ENCODE assay signal across 9 mouse cellular contexts in genomic region chr7:73771384-73772274, GRCm38 (mm10). TPM values are rescaled to one million over a fixed set of nuclear protein-coding genes. Genes with fewer than 3 reads are reported as not detected.
DNase-seq lines count a peak whose midpoint lies in the region; ATAC-seq and TF ChIP-seq lines count a peak whose summit lies in the region.
"Had no signal": no experiment of that assay in that cellular context is flagged by ENCODE, and none has a peak within 500 bp of the region (broad histone marks: within the 10 kb centered on the region; RNA-seq: fewer than 3 reads in every experiment).

No protein-coding gene starts in this region.

- in situ Hi-C loops in ES-E14 (cut with MboI; ENCODE audit: low sequenced_read_pairs in 2 of 2, unreplicated experiment in 2 of 2), result no loop called here

- intact Hi-C loops in heart, adult 2 months (cut with DNase I), result loop anchor here (5.0 kb wide), 1 partner anchor 36 kb away; no protein-coding TSS in a partner anchor

- 16% methylated on average over 19 of the region's 19 CpGs for WGBS in heart, adult 2 months
- WGBS in intestine, postnatal 0 days, result 56% methylated on average over 19 of the region's 19 CpGs
- WGBS in midbrain, postnatal 0 days, result 42% methylated on average over 19 of the region's 19 CpGs

- H3K36me3 ChIP-seq in heart, adult 2 months (ENCODE audit: control insufficient read depth, insufficient read depth, low read length), result peaks cover 9% of the 10 kb centered on the region
- H3K36me3 ChIP-seq in ES-E14 (ENCODE audit: control insufficient read depth, insufficient read depth, low read length, poor library complexity, severe bottlenecking), result no peaks in the 10 kb centered on the region
- H3K36me3 ChIP-seq in intestine, postnatal 0 days (ENCODE audit: control insufficient read depth, insufficient read depth), result no peaks in the 10 kb centered on the region
- H3K36me3 ChIP-seq in midbrain, postnatal 0 days (ENCODE audit: insufficient read depth, low read length), result peaks cover 10% of the 10 kb centered on the region; the same call in 1 of the 2 replicates

- peak; percentile 38 for TF ChIP-seq CTCF in heart, adult 2 months (IDR thresholded peaks at IDR 0.05)
- TF ChIP-seq CTCF in intestine, postnatal 0 days (IDR thresholded peaks at IDR 0.05; ENCODE audit: low read depth), result peak; percentile 25
- TF ChIP-seq CTCF in midbrain, postnatal 0 days (IDR thresholded peaks at IDR 0.05), result peak; percentile 53

- H3K9me3 ChIP-seq in ES-E14 (ENCODE audit: control insufficient read depth, insufficient read depth, low read depth, low read length), result no peaks in the 10 kb centered on the region
- H3K9me3 ChIP-seq in intestine, postnatal 0 days (ENCODE audit: control insufficient read depth), result no peaks in the 10 kb centered on the region
- no peaks in the 10 kb centered on the region for H3K9me3 ChIP-seq in midbrain, postnatal 0 days (ENCODE audit: low read length)
- H3K9me3 ChIP-seq: limb, embryonic 12.5 days had no signal

- no peak overlapping the region for H3K9ac ChIP-seq in heart, adult 2 months (ENCODE audit: low read depth, low read length)
- no peak overlapping the region for H3K9ac ChIP-seq in ES-E14 (ENCODE audit: insufficient read depth, low read depth, low read length, poor library complexity, severe bottlenecking)
- H3K9ac ChIP-seq in intestine, postnatal 0 days (ENCODE audit: low read depth, low read length), result no peak overlapping the region
- no peak overlapping the region for H3K9ac ChIP-seq in midbrain, postnatal 0 days (replicated peaks; ENCODE audit: low read length, poor library complexity, severe bottlenecking)
- H3K9ac ChIP-seq: limb, embryonic 12.5 days had no signal

- H3K4me2 ChIP-seq in intestine, postnatal 0 days (replicated peaks; ENCODE audit: low read depth), result no peak overlapping the region
- 0 out of 2 replicates have a peak overlapping the region, but pooled peaks have one; percentile 3 for H3K4me2 ChIP-seq in midbrain, postnatal 0 days (ENCODE audit: low read depth, low read length, poor library complexity, severe bottlenecking)
- H3K4me2 ChIP-seq: limb, embryonic 12.5 days had no signal

- H3K4me3 ChIP-seq in heart, adult 2 months, result no peak overlapping the region
- H3K4me3 ChIP-seq in ES-E14 (ENCODE audit: insufficient read depth in 1 of 2, low read depth in 1 of 2, low read length in 2 of 2, poor library complexity in 1 of 2, severe bottlenecking in 1 of 2), result peak overlapping the region in 1 of 2 experiments; percentile 15; a peak in 1 of 4 replicates
- H3K4me3 ChIP-seq in intestine, postnatal 0 days (ENCODE audit: low read depth, low read length), result no peak overlapping the region
- no peak overlapping the region for H3K4me3 ChIP-seq in midbrain, postnatal 0 days (ENCODE audit: low read depth, low read length)
- H3K4me3 ChIP-seq: limb, embryonic 12.5 days had no signal

- no peak for TF ChIP-seq EP300 in heart, adult 2 months (IDR thresholded peaks at IDR 0.05; ENCODE audit: insufficient read depth, low read depth, low read length)

- DNase-seq in heart, adult 2 months, result peak in 1 of 2 experiments; percentile 20
- no peak for DNase-seq in heart, adult 9 months (ENCODE audit: low spot score in 2 of 2)
- DNase-seq in ES-E14 (ENCODE audit: low read depth, low spot score), result no peak
- DNase-seq in midbrain, postnatal 0 days (ENCODE audit: low spot score), result peak; percentile 65
- DNase-seq in gastrocnemius, postnatal 25 days, result no peak

- ATAC-seq in erythroid progenitor cell, adult 5-6 weeks (replicated peaks; ENCODE audit: low FRiP score, poor library complexity, severe bottlenecking), result peak; percentile 66
- no peak for ATAC-seq in intestine, postnatal 0 days
- no peak for ATAC-seq in midbrain, postnatal 0 days (ENCODE audit: low FRiP score)
- no peak for ATAC-seq in monocyte, adult 5-6 weeks (replicated peaks; ENCODE audit: insufficient number of reproducible peaks, low FRiP score, low TSS enrichment, poor library complexity, severe bottlenecking)

- peak overlapping the region; percentile 71 for H3K27ac ChIP-seq in heart, adult 2 months
- no peak overlapping the region for H3K27ac ChIP-seq in ES-E14 (ENCODE audit: insufficient read depth, low read depth, low read length, poor library complexity, severe bottlenecking)
- H3K27ac ChIP-seq in intestine, postnatal 0 days (ENCODE audit: low read depth, low read length), result no peak overlapping the region
- H3K27ac ChIP-seq in midbrain, postnatal 0 days (ENCODE audit: low read depth, low read length), result no peak overlapping the region
- H3K27ac ChIP-seq: limb, embryonic 12.5 days had no signal

- H3K4me1 ChIP-seq in heart, adult 2 months (ENCODE audit: control insufficient read depth, insufficient read depth, low read length), result peaks cover 11% of the 10 kb centered on the region
- H3K4me1 ChIP-seq in ES-E14 (ENCODE audit: control insufficient read depth in 2 of 2, insufficient read depth in 2 of 2, low read length in 2 of 2, poor library complexity in 1 of 2), result no peaks in the 10 kb centered on the region; a peak in 1 of 4 replicates
- no peaks in the 10 kb centered on the region for H3K4me1 ChIP-seq in intestine, postnatal 0 days (replicated peaks; ENCODE audit: control insufficient read depth, insufficient read depth, low read length)
- no peaks in the 10 kb centered on the region for H3K4me1 ChIP-seq in midbrain, postnatal 0 days (ENCODE audit: insufficient read depth, low read length)

- H3K27me3 ChIP-seq in heart, adult 2 months (ENCODE audit: control insufficient read depth, insufficient read depth, low read length), result no peaks in the 10 kb centered on the region
- no peaks in the 10 kb centered on the region for H3K27me3 ChIP-seq in intestine, postnatal 0 days (replicated peaks; ENCODE audit: control insufficient read depth, insufficient read depth, low read length)
- no peaks in the 10 kb centered on the region for H3K27me3 ChIP-seq in midbrain, postnatal 0 days (ENCODE audit: insufficient read depth, low read length)
- H3K27me3 ChIP-seq: limb, embryonic 12.5 days had no signal

- TF ChIP-seq POLR2A in heart, adult 2 months (IDR thresholded peaks at IDR 0.05; ENCODE audit: insufficient read depth, low read depth, low read length), result no peak

- H3K79me2 ChIP-seq in heart, adult 2 months (replicated peaks; ENCODE audit: control insufficient read depth, insufficient read depth, low read length), result no peaks in the 10 kb centered on the region

TF ChIP-seq in ES-E14, 5 proteins besides CTCF, POLR2A, EP300 and RAD21:
- TF ChIP-seq MAFK (IDR thresholded peaks at IDR 0.05; ENCODE audit: insufficient read depth, low read depth, low read length) (no peak), HCFC1 (IDR thresholded peaks at IDR 0.05; ENCODE audit: borderline replicate concordance, insufficient read depth, low read length) (no peak), ZC3H11A (IDR thresholded peaks at IDR 0.05; ENCODE audit: borderline replicate concordance, low read depth, low read length) (no peak), CHD2 (IDR thresholded peaks at IDR 0.05; ENCODE audit: low read depth, low read length) (no peak), ZNF384 (IDR thresholded peaks at IDR 0.05; ENCODE audit: low read depth, low read length) (peak; percentile 83)

RNA-seq across cellular contexts. Expression of gene Fam174b, which starts 31.5 kb away (rescaled TPM):
- total RNA-seq in heart, adult 2 months (2021), result 100 to 1,000 TPM; 175 to 193 TPM
- 149 and 207 TPM in 2 replicates for polyA plus RNA-seq in heart, adult 2 months (2012; rRNA removed)
- total RNA-seq in ES-E14 (2012; rRNA removed), result 5.7 and 6.5 TPM in 2 replicates
- total RNA-seq in erythroid progenitor cell, adult 5-6 weeks (2015; ENCODE audit: low replicate concordance), result 0.72 and 2.1 TPM in 2 replicates
- total RNA-seq in erythroid progenitor cell, adult 5-6 weeks (2017; ENCODE audit: low replicate concordance), result 0.45 and 0.51 TPM in 2 replicates
- 11.6 and 13.6 TPM in 2 replicates for polyA plus RNA-seq in intestine, postnatal 0 days (2015; fragmentation: Nextera tagmentation; extraction: Ambion mirVana)
- 27.7 and 36.2 TPM in 2 replicates for total RNA-seq in midbrain, postnatal 0 days (2014; rRNA removed)
- polyA plus RNA-seq in midbrain, postnatal 0 days (2015; fragmentation: Nextera tagmentation; extraction: Ambion mirVana), result 27.2 and 28.9 TPM in 2 replicates
- total RNA-seq in gastrocnemius, postnatal 25 days (2021), result 1 to 10 TPM; 2.4 to 3.3 TPM
- 5.6 to 8.8 TPM (median 8.5 TPM) in 3 replicates for total RNA-seq in monocyte, adult 5-6 weeks (2017)
